Mouse (Mus musculus) 3134 (cell line): Measurements from ENCODE around the gene Plgrkt.

Experiments used
- DNase-seq: peaks from one replicate; pipeline ENCODE4 v3.0.0-alpha.2; 2011; ENCODE audit warnings: low spot score; ENCODE audit not compliant: insufficient read length; ENCODE audit errors: extremely low read depth

Plgrkt gene

DNA sequence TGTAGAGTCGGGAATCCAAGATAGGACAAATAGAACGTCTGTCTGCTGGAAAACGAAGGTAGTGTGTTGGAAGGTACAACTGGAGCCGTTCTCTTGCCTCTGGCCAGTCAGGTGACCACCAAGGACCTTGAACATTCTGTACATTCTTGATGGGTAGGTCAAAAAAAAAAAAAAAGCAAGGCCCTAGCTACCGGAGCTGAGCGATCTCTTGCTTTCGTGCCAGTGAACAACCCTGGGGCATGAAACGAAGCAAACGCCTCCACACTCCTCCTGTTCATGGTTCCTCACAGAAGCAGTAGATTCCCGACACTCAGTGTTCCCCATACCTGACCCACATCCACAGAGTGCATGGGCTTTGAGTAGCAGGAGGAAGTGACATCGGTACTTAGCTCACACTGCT, 10.9 kb downstream of the Plgrkt start:
- DNase-seq, result no peak

GRCm38 (mm10) chr19:29354895-29355877, 12.0 kb downstream of the Plgrkt start:
- DNase-seq, result peak; percentile 54

DNA sequence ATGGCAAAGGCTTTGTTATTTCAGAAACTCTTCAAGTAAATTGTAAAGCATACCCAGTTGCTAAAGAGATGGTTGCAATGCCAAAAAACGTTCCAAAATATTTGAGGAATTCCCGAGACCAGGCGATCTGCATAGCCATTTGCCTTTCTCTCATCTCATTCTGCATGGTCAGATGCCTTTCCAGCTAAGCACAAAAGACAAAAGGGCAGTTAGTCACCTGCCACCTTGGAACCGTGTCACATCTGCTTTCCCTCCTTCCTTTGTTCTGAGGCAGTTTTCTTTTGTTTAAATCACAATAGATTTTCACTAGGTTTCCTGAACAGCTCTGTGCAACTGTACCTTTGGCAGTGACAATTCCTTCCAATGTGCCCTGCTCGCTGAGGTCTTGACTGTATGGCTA, 16.2 kb downstream of the Plgrkt start:
- no peak for DNase-seq

- DNase-seq, result no peak
Measured at GRCm38 (mm10) chr19:29345636-29346035, 21.6 kb downstream of the Plgrkt start.

DNA sequence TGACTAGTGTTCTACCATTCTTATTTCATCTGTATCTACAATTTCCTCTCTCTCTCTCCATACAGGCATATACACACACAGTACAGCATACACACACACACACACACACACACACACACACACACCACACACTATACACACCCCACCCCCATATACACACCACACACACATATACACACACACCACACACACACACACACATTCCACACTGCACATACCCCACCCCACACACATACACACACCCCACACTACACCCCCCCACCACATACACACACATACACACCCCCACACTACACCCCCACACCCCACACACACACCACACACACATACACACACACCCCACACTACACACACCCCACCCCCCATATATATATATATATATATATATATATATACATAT, 22.3 kb downstream of the Plgrkt start:
- no peak for DNase-seq

DNA sequence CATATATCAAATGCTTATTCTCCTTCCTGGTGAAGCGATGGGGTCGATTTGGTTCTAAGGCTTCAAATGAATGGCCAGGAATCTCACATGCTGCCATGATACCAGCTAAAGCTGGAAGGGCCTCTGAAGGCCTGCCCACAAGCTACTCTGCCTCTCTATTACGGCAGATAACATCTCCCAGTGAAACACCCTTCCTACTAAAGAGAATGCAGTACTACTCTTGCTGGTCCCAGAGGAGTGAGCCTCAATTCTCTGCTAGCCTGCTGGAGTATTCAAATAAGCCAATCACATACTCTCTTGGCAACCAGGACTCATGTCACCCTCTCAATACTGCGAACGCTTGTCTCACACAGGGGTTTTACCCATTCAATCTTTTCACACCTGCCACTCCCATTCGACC, 24.9 kb downstream of the Plgrkt start:
- no peak for DNase-seq

- peak; percentile 54 for DNase-seq
Measured at GRCm38 (mm10) chr19:29341029-29341428, 26.2 kb downstream of the Plgrkt start.

GRCm38 (mm10) chr19:29336624-29337023, 30.6 kb downstream of the Plgrkt start:
- DNase-seq, result no peak

GRCm38 (mm10) chr19:29334068-29334745, 33.0 kb downstream of the Plgrkt start, which contains the start of gene Rln1:
Rln1 (minus strand) TSS chr19:29334670.
- DNase-seq, result peak; percentile 7

- DNase-seq, result no peak
Measured at GRCm38 (mm10) chr19:29326822-29327552, 40.2 kb downstream of the Plgrkt start.

DNA sequence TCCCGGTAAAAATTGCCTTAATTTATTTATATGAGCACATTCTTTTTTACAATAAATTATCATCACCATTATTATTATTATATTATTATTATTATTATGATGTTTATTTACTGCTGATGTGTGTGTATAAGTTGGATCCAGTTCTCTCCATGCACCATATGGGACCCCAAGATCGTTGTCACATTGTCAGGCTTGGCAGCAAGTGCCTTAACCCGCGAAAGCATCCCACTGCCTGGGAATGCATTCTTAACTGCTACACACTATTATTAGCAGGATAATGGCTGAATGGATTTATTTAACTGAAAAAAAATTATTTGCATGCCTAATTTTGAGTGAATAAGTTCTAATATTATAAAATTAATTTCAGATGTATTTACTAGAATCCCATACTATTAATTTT, 40.8 kb downstream of the Plgrkt start:
- DNase-seq, result no peak

DNA sequence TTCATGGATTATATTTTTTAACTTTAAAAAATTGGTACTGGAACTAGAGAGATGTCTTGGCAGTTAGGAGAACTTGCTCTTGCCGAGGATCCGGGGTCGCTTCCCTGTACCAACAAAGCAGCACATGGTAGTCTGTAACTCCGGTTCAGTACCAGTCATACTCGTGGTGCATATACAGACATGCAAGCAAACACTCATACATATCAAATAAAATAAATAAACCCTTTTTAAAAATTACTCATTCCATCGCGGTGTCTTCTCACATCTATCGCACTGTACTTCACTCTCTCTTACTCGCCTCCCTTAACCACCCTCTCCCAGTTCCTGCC, 41.4 kb downstream of the Plgrkt start:
- DNase-seq, result no peak

GRCm38 (mm10) chr19:29325053-29325851, 41.9 kb downstream of the Plgrkt start, which contains the start of gene Insl6:
Insl6 (minus strand) TSS chr19:29325356.
- DNase-seq, result peak; percentile 63

DNA sequence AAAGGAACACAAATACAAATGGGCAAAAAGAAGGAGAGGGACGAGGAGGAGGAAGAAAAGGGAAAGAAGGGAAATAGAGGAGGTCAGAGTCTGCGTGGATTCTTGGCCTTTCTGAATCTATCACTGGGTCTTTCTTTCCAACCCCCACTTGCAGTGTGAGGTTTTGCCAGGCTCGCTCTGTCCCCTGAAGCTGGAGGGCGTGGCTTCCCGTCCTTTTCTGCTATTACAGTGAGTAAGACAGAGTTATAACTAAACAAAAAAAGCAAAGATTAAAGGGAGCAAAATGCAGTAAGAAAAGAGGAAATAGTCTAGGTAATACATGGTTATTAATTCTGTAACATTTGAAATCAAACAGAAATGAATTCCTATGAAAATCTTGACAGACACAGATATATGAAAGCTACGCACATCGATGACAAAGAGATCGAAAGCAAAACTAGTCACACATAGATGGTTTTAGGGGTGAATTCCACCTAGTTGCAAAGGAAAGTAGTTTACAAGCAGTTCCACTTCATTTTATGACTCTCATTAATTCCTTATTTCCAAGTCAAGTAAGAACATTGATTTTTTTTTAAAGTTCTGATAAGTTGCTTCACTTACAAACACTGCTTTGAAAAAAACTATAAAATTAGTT, 43.7 kb downstream of the Plgrkt start:
- DNase-seq, result no peak

DNA sequence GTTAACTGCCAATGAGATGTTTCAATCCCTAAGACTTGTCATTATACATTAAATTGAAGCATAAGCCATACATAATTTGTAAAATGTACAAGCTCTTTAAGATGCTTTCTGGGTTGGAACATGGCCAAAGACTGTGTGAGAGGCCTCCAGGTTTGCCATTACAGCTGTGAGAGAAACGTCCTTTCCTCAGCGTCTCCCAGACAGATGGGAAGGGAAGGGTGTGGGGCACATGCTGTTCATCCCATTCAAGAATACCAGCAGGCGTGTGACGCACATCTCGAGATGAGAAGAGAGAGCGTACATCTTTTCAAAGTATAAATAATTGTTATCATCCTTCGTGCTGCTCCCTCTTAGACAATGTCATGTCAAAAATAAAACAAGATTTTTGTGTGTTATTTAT, 54.5 kb downstream of the Plgrkt start:
- no peak for DNase-seq

- no peak for DNase-seq
Measured at GRCm38 (mm10) chr19:29311791-29312190, 55.4 kb downstream of the Plgrkt start.

DNA sequence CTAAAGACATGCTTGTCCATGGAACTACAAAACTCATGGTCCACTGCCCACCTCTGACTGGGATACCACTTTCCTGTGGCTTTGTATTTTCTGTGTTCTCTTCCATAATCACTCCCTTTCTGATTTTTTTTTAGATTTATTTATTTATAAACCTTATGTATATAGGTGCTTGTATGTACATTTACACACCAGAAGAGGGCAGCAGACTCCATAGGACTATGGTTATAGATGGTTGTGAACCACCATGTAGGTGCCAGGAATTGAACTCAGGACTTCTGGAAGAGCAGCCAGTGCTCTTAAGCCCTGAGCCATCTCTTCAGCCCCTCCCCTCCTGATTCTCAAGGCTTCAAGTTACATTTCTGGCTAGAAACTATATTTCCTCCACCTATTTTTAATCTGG, 58.4 kb downstream of the Plgrkt start:
- no peak for DNase-seq

- DNase-seq, result no peak
Measured at GRCm38 (mm10) chr19:29302119-29302518, 65.1 kb downstream of the Plgrkt start.

GRCm38 (mm10) chr19:29300919-29301318, 66.3 kb downstream of the Plgrkt start:
- DNase-seq, result no peak
